In the genomic region with DNA sequence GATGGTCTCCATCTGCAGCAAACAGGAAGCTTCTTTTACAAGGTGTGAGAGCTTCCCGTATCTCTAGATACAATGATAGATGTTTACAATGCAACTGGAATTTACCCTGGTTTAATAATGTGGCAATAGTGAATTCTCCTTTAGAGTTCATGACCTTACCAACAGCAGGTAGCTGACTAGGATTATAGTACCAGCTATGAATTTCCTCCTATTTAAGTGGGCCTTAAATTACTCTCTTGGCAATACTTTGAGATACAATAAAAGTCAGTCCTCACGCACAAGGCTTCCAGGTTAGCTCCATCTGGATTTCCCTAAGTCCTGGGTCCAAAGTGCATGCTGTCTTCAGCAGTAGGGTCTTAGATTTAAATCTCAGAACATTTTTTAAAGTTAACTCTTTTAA, we compare ENCODE assay signal across 24 mouse cellular contexts.
"Had no signal": no experiment of that assay in that cellular context is flagged by ENCODE, and none has a peak within 500 bp of the region (broad histone marks: within the 10 kb centered on the region; RNA-seq: fewer than 3 reads in every experiment).

No protein-coding gene starts in this region.

- H3K4me3 ChIP-seq: heart, embryonic 10.5 days; heart, embryonic 12.5 days; hindbrain, embryonic 10.5 days; hindbrain, embryonic 12.5 days; layer of hippocampus, adult 2 months; limb, embryonic 13.5 days; limb, embryonic 15.5 days; liver, embryonic 12.5 days had no signal

- H3K36me3 ChIP-seq: hindbrain, embryonic 12.5 days; limb, embryonic 15.5 days had no signal

- DNase-seq: gastrocnemius, postnatal 14 days; heart, adult 18-20 months; heart, postnatal 10 days; heart, postnatal 4 days; kidney, adult 11 months; kidney, adult 2 months; kidney, postnatal 10 days; kidney, postnatal 25 days; kidney, postnatal 4 days; layer of hippocampus, postnatal 36 days; left cerebral cortex, postnatal 4 days had no signal

- H3K4me2 ChIP-seq: heart, embryonic 12.5 days; hindbrain, embryonic 12.5 days; hindbrain, embryonic 14.5 days; limb, embryonic 13.5 days; limb, embryonic 15.5 days; liver, embryonic 12.5 days had no signal

- H3K27ac ChIP-seq: heart, embryonic 10.5 days; hindbrain, embryonic 10.5 days; hindbrain, embryonic 12.5 days; hindbrain, embryonic 14.5 days; layer of hippocampus, adult 2 months; limb, embryonic 13.5 days; limb, embryonic 15.5 days; liver, embryonic 12.5 days; liver, embryonic 14.5 days had no signal

- ATAC-seq: forebrain, embryonic 16.5 days; hindbrain, embryonic 16.5 days; inflammation-experienced regulatory T-cells, adult 6 months; liver, embryonic 12.5 days had no signal

- H3K9ac ChIP-seq: heart, embryonic 12.5 days; hindbrain, embryonic 12.5 days; hindbrain, embryonic 14.5 days; limb, embryonic 13.5 days; limb, embryonic 15.5 days; liver, embryonic 12.5 days; liver, embryonic 14.5 days had no signal

- H3K9me3 ChIP-seq: heart, embryonic 10.5 days; heart, embryonic 12.5 days; hindbrain, embryonic 10.5 days; hindbrain, embryonic 12.5 days; limb, embryonic 13.5 days; limb, embryonic 15.5 days; liver, embryonic 12.5 days had no signal

- H3K27me3 ChIP-seq: heart, embryonic 12.5 days; hindbrain, embryonic 12.5 days; limb, embryonic 13.5 days; limb, embryonic 15.5 days; liver, embryonic 12.5 days had no signal

- H3K4me1 ChIP-seq: heart, embryonic 10.5 days; heart, embryonic 12.5 days; hindbrain, embryonic 10.5 days; hindbrain, embryonic 12.5 days; limb, embryonic 13.5 days; limb, embryonic 15.5 days; liver, embryonic 12.5 days had no signal
